Mouse (Mus musculus): ENCODE data around the gene 4930444G20Rik. TPM values are rescaled to one million over a fixed set of nuclear protein-coding genes. Genes with fewer than 3 reads are reported as not detected.
"Not testable (repeated sequence)": the region's sequence is repeated elsewhere in the genome, so short reads cannot be mapped to it uniquely, and the experiment has no call there.

The 4930444G20Rik gene
- polyA plus RNA-seq (2012; rRNA removed): not detected in 2 replicates

GRCm38 (mm10) chr10:22067979-22068378 lies at the start of gene 4930444G20Rik:
Gene 4930444G20Rik, minus strand, starts transcription at chr10:22068079.
- not testable (repeated sequence) for H3K4me1 ChIP-seq (ENCODE audit: control insufficient read depth, insufficient read depth, low read length); H3K27ac ChIP-seq (ENCODE audit: insufficient read depth, low read length); H3K4me3 ChIP-seq (ENCODE audit: insufficient read depth, low read length)

- Histone ChIP-seq H3K4me1 (ENCODE audit: control insufficient read depth, insufficient read depth, low read length) (no peaks in the 10 kb centered on the region), H3K4me3 (ENCODE audit: insufficient read depth, low read length) (no peak overlapping the region), H3K27ac (ENCODE audit: insufficient read depth, low read length) (no peak overlapping the region)
- TF ChIP-seq POLR2A (IDR thresholded peaks at IDR 0.05; ENCODE audit: extremely low read depth, insufficient read depth, low read length) (no peak), CTCF (IDR thresholded peaks at IDR 0.05; ENCODE audit: extremely low read depth, insufficient read depth, low read length) (no peak)
These were observed 6.7 kb upstream of the 4930444G20Rik start for GRCm38 (mm10) chr10:22074531-22074930.

DNA sequence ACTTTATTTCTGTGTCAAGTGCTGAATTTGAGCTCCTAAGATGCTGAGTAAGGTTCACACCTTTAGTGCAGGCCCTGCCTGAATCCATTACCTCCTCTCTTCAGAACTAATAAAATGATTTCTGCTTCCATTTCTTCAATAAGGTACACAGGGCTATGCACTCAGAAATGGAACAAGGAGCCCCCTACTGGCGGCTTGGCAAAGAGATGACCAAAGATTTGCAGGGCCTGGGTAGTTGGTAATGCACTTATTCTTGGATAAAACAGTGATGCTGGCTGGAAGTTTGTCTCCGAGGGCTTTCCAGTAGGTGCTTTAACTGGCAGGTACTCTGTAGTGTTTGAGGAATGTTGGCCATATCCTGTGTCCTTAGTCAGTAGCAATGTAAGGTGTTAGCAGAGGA lies 4.9 kb upstream of the 4930444G20Rik start:
- no peak for TF ChIP-seq CTCF (IDR thresholded peaks at IDR 0.05; ENCODE audit: extremely low read depth, insufficient read depth, low read length)
- no peak for TF ChIP-seq POLR2A (IDR thresholded peaks at IDR 0.05; ENCODE audit: extremely low read depth, insufficient read depth, low read length)
- Histone ChIP-seq H3K4me3 (ENCODE audit: insufficient read depth, low read length) (no peak overlapping the region), H3K27ac (ENCODE audit: insufficient read depth, low read length) (no peak overlapping the region), H3K4me1 (ENCODE audit: control insufficient read depth, insufficient read depth, low read length) (no peaks in the 10 kb centered on the region)

- Histone ChIP-seq H3K27ac (ENCODE audit: insufficient read depth, low read length) (no peak overlapping the region), H3K4me3 (ENCODE audit: insufficient read depth, low read length) (no peak overlapping the region), H3K4me1 (ENCODE audit: control insufficient read depth, insufficient read depth, low read length) (no peaks in the 10 kb centered on the region)
- no peak for TF ChIP-seq CTCF (IDR thresholded peaks at IDR 0.05; ENCODE audit: extremely low read depth, insufficient read depth, low read length)
- TF ChIP-seq POLR2A (IDR thresholded peaks at IDR 0.05; ENCODE audit: extremely low read depth, insufficient read depth, low read length): no peak
These were observed 2.7 kb upstream of the 4930444G20Rik start for GRCm38 (mm10) chr10:22070576-22070975.

DNA sequence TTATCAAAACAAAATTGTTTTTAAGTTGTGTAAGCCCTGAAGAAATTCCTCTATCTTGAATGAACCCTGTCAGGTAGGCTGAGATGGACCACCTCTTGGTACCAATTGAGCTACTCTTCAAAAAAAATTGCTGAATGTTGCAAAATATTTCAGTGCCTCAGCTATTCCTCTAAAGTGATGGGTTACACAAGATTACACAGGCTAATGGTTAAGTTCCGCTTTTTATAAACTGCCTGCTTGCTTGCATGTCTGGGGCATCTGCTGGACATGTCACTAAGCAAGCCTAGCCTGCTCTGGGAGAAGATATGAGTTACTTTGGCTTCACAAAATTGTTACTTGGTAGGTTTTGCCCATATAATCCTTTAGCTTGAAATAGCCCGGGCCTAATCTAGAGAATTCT lies 2.3 kb upstream of the 4930444G20Rik start:
- TF ChIP-seq CTCF (IDR thresholded peaks at IDR 0.05; ENCODE audit: extremely low read depth, insufficient read depth, low read length) (no peak), POLR2A (IDR thresholded peaks at IDR 0.05; ENCODE audit: extremely low read depth, insufficient read depth, low read length) (no peak)
- Histone ChIP-seq H3K4me1 (ENCODE audit: control insufficient read depth, insufficient read depth, low read length) (no peaks in the 10 kb centered on the region), H3K4me3 (ENCODE audit: insufficient read depth, low read length) (no peak overlapping the region), H3K27ac (ENCODE audit: insufficient read depth, low read length) (no peak overlapping the region)

- TF ChIP-seq CTCF (IDR thresholded peaks at IDR 0.05; ENCODE audit: extremely low read depth, insufficient read depth, low read length) (no peak), POLR2A (IDR thresholded peaks at IDR 0.05; ENCODE audit: extremely low read depth, insufficient read depth, low read length) (no peak)
- Histone ChIP-seq H3K27ac (ENCODE audit: insufficient read depth, low read length) (no peak overlapping the region), H3K4me3 (ENCODE audit: insufficient read depth, low read length) (no peak overlapping the region; the same call in 1 of the 2 replicates), H3K4me1 (ENCODE audit: control insufficient read depth, insufficient read depth, low read length) (no peaks in the 10 kb centered on the region)
These were observed 8.5 kb downstream of the 4930444G20Rik start for GRCm38 (mm10) chr10:22059415-22059814.

- Histone ChIP-seq H3K27ac (ENCODE audit: insufficient read depth, low read length) (no peak overlapping the region), H3K4me1 (ENCODE audit: control insufficient read depth, insufficient read depth, low read length) (no peaks in the 10 kb centered on the region)
- TF ChIP-seq POLR2A (IDR thresholded peaks at IDR 0.05; ENCODE audit: extremely low read depth, insufficient read depth, low read length) (no peak), CTCF (IDR thresholded peaks at IDR 0.05; ENCODE audit: extremely low read depth, insufficient read depth, low read length) (no peak)
These were observed 8.9 kb downstream of the 4930444G20Rik start for GRCm38 (mm10) chr10:22059026-22059325.

GRCm38 (mm10) chr10:22058218-22059025 lies 9.5 kb downstream of the 4930444G20Rik start:
- TF ChIP-seq POLR2A (IDR thresholded peaks at IDR 0.05; ENCODE audit: extremely low read depth, insufficient read depth, low read length) (peak; percentile 55; the same call in 1 of the 2 replicates), CTCF (IDR thresholded peaks at IDR 0.05; ENCODE audit: extremely low read depth, insufficient read depth, low read length) (no peak)
- Histone ChIP-seq H3K27ac (ENCODE audit: insufficient read depth, low read length) (no peak overlapping the region), H3K4me3 (ENCODE audit: insufficient read depth, low read length) (peak overlapping the region; percentile 68), H3K4me1 (ENCODE audit: control insufficient read depth, insufficient read depth, low read length) (no peaks in the 10 kb centered on the region)

More at GRCm38 (mm10) chr10:22059026-22059325, 8.9 kb downstream of the 4930444G20Rik start:
- peak overlapping the region; percentile 68 for H3K4me3 ChIP-seq (ENCODE audit: insufficient read depth, low read length)

- TF ChIP-seq POLR2A (IDR thresholded peaks at IDR 0.05; ENCODE audit: extremely low read depth, insufficient read depth, low read length) (no peak), CTCF (IDR thresholded peaks at IDR 0.05; ENCODE audit: extremely low read depth, insufficient read depth, low read length) (no peak)
- Histone ChIP-seq H3K4me3 (ENCODE audit: insufficient read depth, low read length) (no peak overlapping the region), H3K4me1 (ENCODE audit: control insufficient read depth, insufficient read depth, low read length) (no peaks in the 10 kb centered on the region), H3K27ac (ENCODE audit: insufficient read depth, low read length) (no peak overlapping the region)
These were observed 12.6 kb downstream of the 4930444G20Rik start for GRCm38 (mm10) chr10:22055308-22055707.

GRCm38 (mm10) chr10:22036256-22036655 lies 31.6 kb downstream of the 4930444G20Rik start:
- H3K4me3 ChIP-seq (ENCODE audit: insufficient read depth, low read length); H3K27ac ChIP-seq (ENCODE audit: insufficient read depth, low read length); H3K4me1 ChIP-seq (ENCODE audit: control insufficient read depth, insufficient read depth, low read length): not testable (repeated sequence)
- peak; percentile 56 for TF ChIP-seq CTCF (IDR thresholded peaks at IDR 0.05; ENCODE audit: extremely low read depth, insufficient read depth, low read length)

Measured in cortical plate, adult 2 months (tissue).